Mouse (Mus musculus) lung, postnatal 0 days (tissue): Measurements from ENCODE around the gene Pxmp2. TPM values are rescaled to one million over a fixed set of nuclear protein-coding genes. Genes with fewer than 3 reads are reported as not detected.

Source experiments
- ATAC-seq: fragments of 200-750 bp; cut with Nextera tagmentation; 2 replicates; pipeline ENCODE4 v1.8.0; 2017; ENCODE audit warnings: moderate library complexity
- DNase-seq: peaks from one replicate; pipeline ENCODE4 v3.0.0-alpha.2; 2016; ENCODE audit warnings: low spot score
- H3K27ac ChIP-seq: fragments of 300-500 bp; sonication (generic); 2 replicates; pipeline ENCODE4 v1.5.1; 2014; ENCODE audit warnings: antibody characterized with exemption, mild to moderate bottlenecking, low read length, mixed read lengths
- H3K27me3 ChIP-seq: fragments of 300-500 bp; sonication (generic); replicated peaks from 2 replicates; pipeline ENCODE4 v1.6.1; 2014; ENCODE audit warnings: low read length, mixed read lengths; ENCODE audit not compliant: insufficient read depth
- H3K36me3 ChIP-seq: fragments of 300-500 bp; sonication (generic); 2 replicates; pipeline ENCODE4 v1.6.1; 2014; ENCODE audit warnings: low read length, mixed read lengths; ENCODE audit not compliant: insufficient read depth
- H3K4me1 ChIP-seq: fragments of 300-500 bp; sonication (generic); 2 replicates; pipeline ENCODE4 v1.6.1; 2014; ENCODE audit warnings: antibody characterized with exemption, low read depth, low read length, mixed read lengths; ENCODE audit not compliant: insufficient read depth
- H3K4me2 ChIP-seq: fragments of 300-500 bp; sonication (generic); replicated peaks from 2 replicates; pipeline ENCODE4 v1.6.1; 2014; ENCODE audit warnings: low read depth, mild to moderate bottlenecking, low read length, moderate library complexity, mixed read lengths
- H3K4me3 ChIP-seq: fragments of 300-500 bp; sonication (generic); 2 replicates; pipeline ENCODE4 v1.5.1; 2014; ENCODE audit warnings: low read depth, low read length
- H3K9ac ChIP-seq: fragments of 300-500 bp; sonication (generic); replicated peaks from 2 replicates; pipeline ENCODE4 v1.6.1; 2014; ENCODE audit warnings: low read depth, mild to moderate bottlenecking
- H3K9me3 ChIP-seq: fragments of 300-500 bp; sonication (generic); 2 replicates; pipeline ENCODE4 v1.6.1; 2016; ENCODE audit warnings: low read length, mixed read lengths
- CTCF ChIP-seq: IDR thresholded peaks from 2 replicates; pipeline ENCODE4 v1.5.1; 2016; ENCODE audit warnings: antibody characterized with exemption, mild to moderate bottlenecking
- EP300 ChIP-seq: IDR thresholded peaks from 2 replicates; pipeline ENCODE4 v1.6.1; 2016; ENCODE audit warnings: antibody characterized with exemption, mild to moderate bottlenecking, control low read depth
- WGBS: fragments of 180-500 bp; shearing (Covaris S2); extraction: QIAGEN DNeasy Blood & Tissue Kit; methylation state at CpG from one replicate; pipeline ENCODE4 v1.1.7; 2014; 5-methylcytosine and 5-hydroxymethylcytosine counted together
- polyA plus RNA-seq: library from polyadenylated mRNA; unstranded; fragments of >200 nt; fragmentation: Nextera tagmentation; extraction: Ambion mirVana; gene quantifications from 2 replicates; pipeline ENCODE4 v1.2.1, GENCODE M21; 2015

Pxmp2 gene
- polyA plus RNA-seq, 1 experiment from 2014 or later = 12.8 TPM

DNA sequence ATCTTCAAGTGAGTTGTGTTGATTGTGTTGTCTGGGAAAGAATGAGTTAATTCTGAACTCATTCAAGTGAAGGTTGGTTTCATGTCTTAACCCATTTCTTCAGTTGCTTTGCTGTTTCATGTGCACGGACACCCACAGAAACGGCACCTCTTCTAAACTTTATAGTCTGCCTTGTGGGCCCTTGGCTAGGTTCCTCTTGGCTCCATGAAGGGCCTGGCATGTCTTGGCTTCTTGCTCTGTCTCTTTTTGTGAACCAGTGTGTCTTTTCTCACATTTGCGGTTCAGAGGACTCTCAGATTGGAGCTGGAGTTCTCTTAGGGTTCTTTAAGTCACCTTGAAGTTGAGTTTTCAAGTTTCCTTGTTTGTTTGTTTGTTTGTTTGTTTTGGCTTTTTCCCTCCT is 60.9 kb downstream of the Pxmp2 start:
- Histone ChIP-seq H3K4me3 (no peak overlapping the region), H3K4me2 (no peak overlapping the region), H3K4me1 (no peaks in the 10 kb centered on the region; the same call in 1 of the 2 replicates), H3K27ac (no peak overlapping the region), H3K36me3 (peaks cover 18% of the 10 kb centered on the region), H3K27me3 (no peaks in the 10 kb centered on the region), H3K9ac (no peak overlapping the region), H3K9me3 (no peaks in the 10 kb centered on the region)
- TF ChIP-seq CTCF = no peak
- TF ChIP-seq EP300 = no peak
- no peak for DNase-seq
- WGBS = 80% methylated on average over 3 of the region's 3 CpGs
- no peak for ATAC-seq

Other genes with a start within 250 kb of the Pxmp2 start
- 1.6 and 2.0 TPM in 2 replicates for gene Gm17655, start 213.7 kb downstream of the Pxmp2 start, polyA plus RNA-seq
- 0.23 and 0.26 TPM in 2 replicates for gene Gm35315, start 191.8 kb downstream of the Pxmp2 start, polyA plus RNA-seq
- gene Plcxd1, start 186.2 kb downstream of the Pxmp2 start, polyA plus RNA-seq = 1.1 TPM in 2 replicates
- gene Gtpbp6, start 178.0 kb downstream of the Pxmp2 start, polyA plus RNA-seq = 26.3 and 30.9 TPM in 2 replicates
- gene Zfp605, start 176.1 kb downstream of the Pxmp2 start, polyA plus RNA-seq = 2.6 and 3.0 TPM in 2 replicates
- gene Chfr, start 150.3 kb downstream of the Pxmp2 start, polyA plus RNA-seq = 32.8 and 37.0 TPM in 2 replicates
- 9.1 and 11.0 TPM in 2 replicates for gene Golga3, start 109.5 kb downstream of the Pxmp2 start, polyA plus RNA-seq
- gene Ankle2, start 55.2 kb downstream of the Pxmp2 start, polyA plus RNA-seq = 15.5 and 18.0 TPM in 2 replicates
- 32.0 and 33.6 TPM in 2 replicates for gene Pgam5, start 16.3 kb downstream of the Pxmp2 start, polyA plus RNA-seq
- 2.2 and 2.4 TPM in 2 replicates for gene Pole, start 120 bp upstream of the Pxmp2 start, polyA plus RNA-seq
- 3.5 and 3.8 TPM in 2 replicates for gene P2rx2, start 57.0 kb upstream of the Pxmp2 start, polyA plus RNA-seq
- gene Lrcol1, start 58.5 kb upstream of the Pxmp2 start, polyA plus RNA-seq = 2.0 and 2.1 TPM in 2 replicates
- 9.0 and 10.4 TPM in 2 replicates for gene Fbrsl1, start 162.3 kb upstream of the Pxmp2 start, polyA plus RNA-seq